Mouse (Mus musculus): ENCODE data around the gene Spata31d1b.

GRCm38 (mm10) chr13:59674761-59675150 lies 37.3 kb upstream of the Spata31d1b start:
- no peak for TF ChIP-seq CTCF (IDR thresholded peaks at IDR 0.05; ENCODE audit: borderline replicate concordance, extremely low read depth, insufficient read depth, insufficient read length)
- TF ChIP-seq POLR2A (IDR thresholded peaks at IDR 0.05; ENCODE audit: borderline replicate concordance, extremely low read depth, insufficient read depth, insufficient read length, poor library complexity, severe bottlenecking) = no peak
